Mouse (Mus musculus): ENCODE measurements around the gene Stxbp6. TPM values are rescaled to one million over a fixed set of nuclear protein-coding genes. Genes with fewer than 3 reads are reported as not detected.

Stxbp6 gene
- polyA plus RNA-seq, 2 experiments, result 10.2 to 14.9 TPM

GRCm38 (mm10) chr12:44923273-44923672, 151.2 kb downstream of the Stxbp6 start:
- Histone ChIP-seq H3K27ac (replicated peaks; ENCODE audit: low read depth, low read length) (no peak overlapping the region), H3K27me3 (ENCODE audit: control insufficient read depth, insufficient read depth, low read length) (no peaks in the 10 kb centered on the region), H3K4me1 (ENCODE audit: control insufficient read depth, insufficient read depth, low read length) (no peaks in the 10 kb centered on the region), H3K36me3 (ENCODE audit: control insufficient read depth, insufficient read depth, low read length) (no peaks in the 10 kb centered on the region), H3K4me3 (replicated peaks; ENCODE audit: low read length) (no peak overlapping the region), H3K4me2 (replicated peaks; ENCODE audit: low read depth, low read length, severe bottlenecking) (no peak overlapping the region), H3K9ac (ENCODE audit: low read depth, low read length, severe bottlenecking) (no peak overlapping the region), H3K9me3 (ENCODE audit: control insufficient read depth, low read length) (no peaks in the 10 kb centered on the region)
- no peak for TF ChIP-seq POLR2A (IDR thresholded peaks at IDR 0.05; ENCODE audit: borderline replicate concordance, extremely low read depth, insufficient read depth, insufficient read length)
- ATAC-seq (ENCODE audit: low FRiP score, low read depth) (no peak), DNase-seq (ENCODE audit: low spot score) (no peak)
- 92% methylated on average over 3 of the region's 3 CpGs for WGBS

- 50% methylated on average over 4 of the region's 4 CpGs for WGBS
- ATAC-seq (ENCODE audit: low FRiP score, low read depth) (no peak), DNase-seq (ENCODE audit: low spot score) (no peak)
- Histone ChIP-seq H3K36me3 (ENCODE audit: control insufficient read depth, insufficient read depth, low read length) (no peaks in the 10 kb centered on the region), H3K27me3 (ENCODE audit: control insufficient read depth, insufficient read depth, low read length) (no peaks in the 10 kb centered on the region), H3K4me3 (replicated peaks; ENCODE audit: low read length) (no peak overlapping the region), H3K4me1 (ENCODE audit: control insufficient read depth, insufficient read depth, low read length) (no peaks in the 10 kb centered on the region), H3K4me2 (replicated peaks; ENCODE audit: low read depth, low read length, severe bottlenecking) (no peak overlapping the region), H3K27ac (replicated peaks; ENCODE audit: low read depth, low read length) (no peak overlapping the region), H3K9me3 (ENCODE audit: control insufficient read depth, low read length) (no peaks in the 10 kb centered on the region), H3K9ac (ENCODE audit: low read depth, low read length, severe bottlenecking) (no peak overlapping the region)
- TF ChIP-seq POLR2A (IDR thresholded peaks at IDR 0.05; ENCODE audit: borderline replicate concordance, extremely low read depth, insufficient read depth, insufficient read length), result no peak
Measured at GRCm38 (mm10) chr12:44922241-44922640, 152.3 kb downstream of the Stxbp6 start.

- Histone ChIP-seq H3K27ac (replicated peaks; ENCODE audit: low read depth, low read length) (no peak overlapping the region), H3K4me1 (ENCODE audit: control insufficient read depth, insufficient read depth, low read length) (no peaks in the 10 kb centered on the region), H3K9me3 (ENCODE audit: control insufficient read depth, low read length) (no peaks in the 10 kb centered on the region), H3K4me2 (replicated peaks; ENCODE audit: low read depth, low read length, severe bottlenecking) (no peak overlapping the region), H3K4me3 (replicated peaks; ENCODE audit: low read length) (no peak overlapping the region), H3K27me3 (ENCODE audit: control insufficient read depth, insufficient read depth, low read length) (no peaks in the 10 kb centered on the region), H3K36me3 (ENCODE audit: control insufficient read depth, insufficient read depth, low read length) (no peaks in the 10 kb centered on the region), H3K9ac (ENCODE audit: low read depth, low read length, severe bottlenecking) (no peak overlapping the region)
- TF ChIP-seq POLR2A (IDR thresholded peaks at IDR 0.05; ENCODE audit: borderline replicate concordance, extremely low read depth, insufficient read depth, insufficient read length), result no peak
- DNase-seq (ENCODE audit: low spot score) (no peak), ATAC-seq (ENCODE audit: low FRiP score, low read depth) (no peak)
- 98% methylated on average over 2 of the region's 2 CpGs for WGBS
Measured at GRCm38 (mm10) chr12:44919613-44920012, 154.9 kb downstream of the Stxbp6 start.

- TF ChIP-seq POLR2A (IDR thresholded peaks at IDR 0.05; ENCODE audit: borderline replicate concordance, extremely low read depth, insufficient read depth, insufficient read length), result no peak
Measured at GRCm38 (mm10) chr12:44918929-44919328, 155.6 kb downstream of the Stxbp6 start.

GRCm38 (mm10) chr12:44913854-44914253, 160.7 kb downstream of the Stxbp6 start:
- Histone ChIP-seq H3K9ac (ENCODE audit: low read depth, low read length, severe bottlenecking) (no peak overlapping the region), H3K36me3 (ENCODE audit: control insufficient read depth, insufficient read depth, low read length) (no peaks in the 10 kb centered on the region), H3K4me1 (ENCODE audit: control insufficient read depth, insufficient read depth, low read length) (no peaks in the 10 kb centered on the region), H3K4me3 (replicated peaks; ENCODE audit: low read length) (no peak overlapping the region), H3K27me3 (ENCODE audit: control insufficient read depth, insufficient read depth, low read length) (no peaks in the 10 kb centered on the region), H3K4me2 (replicated peaks; ENCODE audit: low read depth, low read length, severe bottlenecking) (no peak overlapping the region), H3K9me3 (ENCODE audit: control insufficient read depth, low read length) (no peaks in the 10 kb centered on the region), H3K27ac (replicated peaks; ENCODE audit: low read depth, low read length) (no peak overlapping the region)
- TF ChIP-seq POLR2A (IDR thresholded peaks at IDR 0.05; ENCODE audit: borderline replicate concordance, extremely low read depth, insufficient read depth, insufficient read length), result no peak
- no peak for ATAC-seq (ENCODE audit: low FRiP score, low read depth)
- no peak for DNase-seq (ENCODE audit: low spot score)
- 76% methylated on average over 4 of the region's 4 CpGs for WGBS

More at GRCm38 (mm10) chr12:44918929-44919328, 155.6 kb downstream of the Stxbp6 start:
- 91% methylated on average over 2 of the region's 2 CpGs for WGBS
- DNase-seq (ENCODE audit: low spot score) (no peak), ATAC-seq (ENCODE audit: low FRiP score, low read depth) (no peak)
- Histone ChIP-seq H3K4me1 (ENCODE audit: control insufficient read depth, insufficient read depth, low read length) (no peaks in the 10 kb centered on the region), H3K9me3 (ENCODE audit: control insufficient read depth, low read length) (no peaks in the 10 kb centered on the region), H3K4me3 (replicated peaks; ENCODE audit: low read length) (no peak overlapping the region), H3K27me3 (ENCODE audit: control insufficient read depth, insufficient read depth, low read length) (no peaks in the 10 kb centered on the region), H3K9ac (ENCODE audit: low read depth, low read length, severe bottlenecking) (no peak overlapping the region), H3K36me3 (ENCODE audit: control insufficient read depth, insufficient read depth, low read length) (no peaks in the 10 kb centered on the region), H3K4me2 (replicated peaks; ENCODE audit: low read depth, low read length, severe bottlenecking) (no peak overlapping the region), H3K27ac (replicated peaks; ENCODE audit: low read depth, low read length) (no peak overlapping the region)

Data from limb, embryonic 14.5 days (tissue).